18 mouse cellular contexts compared by ENCODE assay signal in genomic region chr10:105656788-105657187, GRCm38 (mm10).
DNase-seq lines count a peak whose midpoint lies in the region; ATAC-seq lines count a peak whose summit lies in the region.
"Had no signal": no experiment of that assay in that cellular context is flagged by ENCODE, and none has a peak within 500 bp of the region (broad histone marks: within the 10 kb centered on the region; RNA-seq: fewer than 3 reads in every experiment).

No protein-coding gene starts in this region.

- H3K4me3 ChIP-seq in heart, embryonic 10.5 days = no peak overlapping the region
- H3K4me3 ChIP-seq in neural tube, embryonic 15.5 days (replicated peaks) = no peak overlapping the region
- H3K4me3 ChIP-seq: embryonic facial prominence, embryonic 12.5 days; gastrocnemius, adult 2 months; liver, embryonic 13.5 days; midbrain, embryonic 13.5 days had no signal

- H3K4me2 ChIP-seq in neural tube, embryonic 15.5 days = no peak overlapping the region
- H3K4me2 ChIP-seq: embryonic facial prominence, embryonic 12.5 days; hindbrain, embryonic 14.5 days; liver, embryonic 13.5 days; midbrain, embryonic 13.5 days had no signal

- no peaks in the 10 kb centered on the region for H3K9me3 ChIP-seq in heart, embryonic 10.5 days
- no peaks in the 10 kb centered on the region for H3K9me3 ChIP-seq in neural tube, embryonic 15.5 days (replicated peaks)
- H3K9me3 ChIP-seq: embryonic facial prominence, embryonic 12.5 days; liver, embryonic 13.5 days; midbrain, embryonic 13.5 days had no signal

- no peaks in the 10 kb centered on the region for H3K4me1 ChIP-seq in heart, embryonic 10.5 days
- H3K4me1 ChIP-seq in neural tube, embryonic 15.5 days = no peaks in the 10 kb centered on the region
- H3K4me1 ChIP-seq: embryonic facial prominence, embryonic 12.5 days; liver, embryonic 13.5 days; midbrain, embryonic 13.5 days had no signal

- H3K9ac ChIP-seq in neural tube, embryonic 15.5 days (replicated peaks) = no peak overlapping the region
- H3K9ac ChIP-seq: embryonic facial prominence, embryonic 12.5 days; hindbrain, embryonic 14.5 days; liver, embryonic 13.5 days; midbrain, embryonic 13.5 days had no signal

- H3K27me3 ChIP-seq in heart, embryonic 10.5 days (ENCODE audit: insufficient read depth, poor library complexity, severe bottlenecking) = no peaks in the 10 kb centered on the region
- H3K27me3 ChIP-seq in neural tube, embryonic 15.5 days (replicated peaks) = no peaks in the 10 kb centered on the region
- H3K27me3 ChIP-seq: embryonic facial prominence, embryonic 12.5 days; liver, embryonic 13.5 days; midbrain, embryonic 13.5 days had no signal

- H3K27ac ChIP-seq in heart, embryonic 10.5 days = peak overlapping the region; percentile 47; the same call in 1 of the 2 replicates
- H3K27ac ChIP-seq in neural tube, embryonic 15.5 days (replicated peaks) = no peak overlapping the region
- H3K27ac ChIP-seq: embryonic facial prominence, embryonic 12.5 days; gastrocnemius, adult 2 months; hindbrain, embryonic 14.5 days; liver, embryonic 13.5 days; macrophage; midbrain, embryonic 13.5 days had no signal

- intact Hi-C loops in heart, postnatal 10 days (cut with DNase I) = no loop called here

- no peak for DNase-seq in heart, embryonic 10.5 days (ENCODE audit: low spot score)
- no peak for DNase-seq in heart, adult 11 months
- DNase-seq in 416B (ENCODE audit: low read depth) = peak; percentile 17
- DNase-seq in brain, adult 2 months (ENCODE audit: low read depth, low spot score) = peak; percentile 26
- DNase-seq in heart, postnatal 10 days = peak; percentile 34 to 36
- no peak for DNase-seq in kidney, adult 11 months
- DNase-seq: adrenal gland, adult 2 months; cerebellum, adult 9-10 months; gastrocnemius, adult 2 months; kidney, postnatal 4 days; layer of hippocampus, adult 9-11 months; liver, embryonic 13.5 days; right cerebral cortex, postnatal 25 days had no signal

- H3K36me3 ChIP-seq in heart, embryonic 10.5 days = no peaks in the 10 kb centered on the region
- H3K36me3 ChIP-seq in neural tube, embryonic 15.5 days = no peaks in the 10 kb centered on the region
- H3K36me3 ChIP-seq: embryonic facial prominence, embryonic 12.5 days; liver, embryonic 13.5 days; midbrain, embryonic 13.5 days had no signal

- no peak for ATAC-seq in neural tube, embryonic 15.5 days (ENCODE audit: low FRiP score)
- ATAC-seq: midbrain, embryonic 13.5 days had no signal

- 72% methylated on average over 2 of the region's 2 CpGs for WGBS in heart, embryonic 10.5 days
- 71% methylated on average over 2 of the region's 2 CpGs for WGBS in neural tube, embryonic 15.5 days

Comparison
In these comparisons a context has a peak if more than half of its experiments do, and no peak if none do; other contexts are left out.
1. DNase-seq: peak in 416B (single experiment), brain, adult 2 months (single experiment) and heart, postnatal 10 days (2 of 2); none in heart, embryonic 10.5 days (single experiment), heart, adult 11 months (single experiment) and kidney, adult 11 months (single experiment).